Mouse (Mus musculus): Measurements from ENCODE around the gene Rgs6. TPM values are rescaled to one million over a fixed set of nuclear protein-coding genes. Genes with fewer than 3 reads are reported as not detected.

The Rgs6 gene
- polyA plus RNA-seq, 1 experiment from 2014 or later, result 1.5 TPM

GRCm38 (mm10) chr12:82699528-82699905 is 111.4 kb downstream of the Rgs6 start:
- Histone ChIP-seq H3K36me3 (ENCODE audit: control insufficient read depth, insufficient read depth, low read length) (no peaks in the 10 kb centered on the region), H3K9me3 (ENCODE audit: control insufficient read depth, low read length) (no peaks in the 10 kb centered on the region), H3K4me3 (ENCODE audit: low read depth, low read length) (no peak overlapping the region), H3K27me3 (ENCODE audit: control insufficient read depth, insufficient read depth, low read length) (no peaks in the 10 kb centered on the region), H3K4me1 (replicated peaks; ENCODE audit: control insufficient read depth, insufficient read depth) (no peaks in the 10 kb centered on the region), H3K9ac (ENCODE audit: low read length) (no peak overlapping the region), H3K4me2 (replicated peaks; ENCODE audit: low read depth) (no peak overlapping the region), H3K27ac (replicated peaks) (no peak overlapping the region)
- TF ChIP-seq EP300 (optimal IDR thresholded peaks at IDR 0.05) (no peak), CTCF (IDR thresholded peaks at IDR 0.05; ENCODE audit: low read depth) (no peak)
- no peak for ATAC-seq (ENCODE audit: low FRiP score, low TSS enrichment)
- WGBS, result 60% methylated on average over 3 of the region's 3 CpGs
- DNase-seq (ENCODE audit: low spot score), result no peak

- H3K9me3 ChIP-seq (ENCODE audit: control insufficient read depth, low read length), result no peaks in the 10 kb centered on the region
- H3K4me3 ChIP-seq (ENCODE audit: low read depth, low read length), result no peak overlapping the region
These were observed 112.1 kb downstream of the Rgs6 start for GRCm38 (mm10) chr12:82700241-82700640.

GRCm38 (mm10) chr12:82700840-82701239 is 112.7 kb downstream of the Rgs6 start:
- Histone ChIP-seq H3K4me1 (replicated peaks; ENCODE audit: control insufficient read depth, insufficient read depth) (no peaks in the 10 kb centered on the region), H3K27ac (replicated peaks) (no peak overlapping the region), H3K36me3 (ENCODE audit: control insufficient read depth, insufficient read depth, low read length) (no peaks in the 10 kb centered on the region), H3K9ac (ENCODE audit: low read length) (no peak overlapping the region), H3K4me3 (ENCODE audit: low read depth, low read length) (no peak overlapping the region), H3K27me3 (ENCODE audit: control insufficient read depth, insufficient read depth, low read length) (no peaks in the 10 kb centered on the region), H3K9me3 (ENCODE audit: control insufficient read depth, low read length) (no peaks in the 10 kb centered on the region), H3K4me2 (replicated peaks; ENCODE audit: low read depth) (no peak overlapping the region)
- 60% methylated on average over 5 of the region's 5 CpGs for WGBS
- DNase-seq (ENCODE audit: low spot score), result peak; percentile 20
- no peak for ATAC-seq (ENCODE audit: low FRiP score, low TSS enrichment)
- TF ChIP-seq CTCF (IDR thresholded peaks at IDR 0.05; ENCODE audit: low read depth) (peak; percentile 77), EP300 (optimal IDR thresholded peaks at IDR 0.05) (no peak)

More at GRCm38 (mm10) chr12:82700241-82700640, 112.1 kb downstream of the Rgs6 start:
- H3K4me1 ChIP-seq (replicated peaks; ENCODE audit: control insufficient read depth, insufficient read depth), result no peaks in the 10 kb centered on the region
- TF ChIP-seq EP300 (optimal IDR thresholded peaks at IDR 0.05), result no peak
- no peak for TF ChIP-seq CTCF (IDR thresholded peaks at IDR 0.05; ENCODE audit: low read depth)
- 71% methylated on average over 10 of the region's 10 CpGs for WGBS
- H3K27ac ChIP-seq (replicated peaks), result no peak overlapping the region
- H3K4me2 ChIP-seq (replicated peaks; ENCODE audit: low read depth), result no peak overlapping the region
- no peaks in the 10 kb centered on the region for H3K27me3 ChIP-seq (ENCODE audit: control insufficient read depth, insufficient read depth, low read length)
- DNase-seq (ENCODE audit: low spot score) (no peak), ATAC-seq (ENCODE audit: low FRiP score, low TSS enrichment) (no peak)
- H3K9ac ChIP-seq (ENCODE audit: low read length), result no peak overlapping the region
- no peaks in the 10 kb centered on the region for H3K36me3 ChIP-seq (ENCODE audit: control insufficient read depth, insufficient read depth, low read length)

GRCm38 (mm10) chr12:82701359-82701758 is 113.3 kb downstream of the Rgs6 start:
- H3K27me3 ChIP-seq (ENCODE audit: control insufficient read depth, insufficient read depth, low read length), result no peaks in the 10 kb centered on the region
- H3K4me1 ChIP-seq (replicated peaks; ENCODE audit: control insufficient read depth, insufficient read depth), result no peaks in the 10 kb centered on the region
- no peak overlapping the region for H3K9ac ChIP-seq (ENCODE audit: low read length)
- H3K36me3 ChIP-seq (ENCODE audit: control insufficient read depth, insufficient read depth, low read length), result no peaks in the 10 kb centered on the region
- WGBS, result 71% methylated on average over 7 of the region's 7 CpGs
- no peak overlapping the region for H3K4me2 ChIP-seq (replicated peaks; ENCODE audit: low read depth)
- H3K9me3 ChIP-seq (ENCODE audit: control insufficient read depth, low read length), result no peaks in the 10 kb centered on the region
- DNase-seq (ENCODE audit: low spot score) (no peak), ATAC-seq (ENCODE audit: low FRiP score, low TSS enrichment) (no peak)
- TF ChIP-seq CTCF (IDR thresholded peaks at IDR 0.05; ENCODE audit: low read depth) (no peak), EP300 (optimal IDR thresholded peaks at IDR 0.05) (no peak)
- no peak overlapping the region for H3K4me3 ChIP-seq (ENCODE audit: low read depth, low read length)
- no peak overlapping the region for H3K27ac ChIP-seq (replicated peaks)

GRCm38 (mm10) chr12:82710376-82710775 is 122.3 kb downstream of the Rgs6 start:
- no peak for DNase-seq (ENCODE audit: low spot score)
- no peaks in the 10 kb centered on the region for H3K4me1 ChIP-seq (replicated peaks; ENCODE audit: control insufficient read depth, insufficient read depth)
- H3K36me3 ChIP-seq (ENCODE audit: control insufficient read depth, insufficient read depth, low read length), result no peaks in the 10 kb centered on the region
- H3K9me3 ChIP-seq (ENCODE audit: control insufficient read depth, low read length), result no peaks in the 10 kb centered on the region
- H3K27me3 ChIP-seq (ENCODE audit: control insufficient read depth, insufficient read depth, low read length), result no peaks in the 10 kb centered on the region
- no peak overlapping the region for H3K4me2 ChIP-seq (replicated peaks; ENCODE audit: low read depth)
- no peak overlapping the region for H3K9ac ChIP-seq (ENCODE audit: low read length)
- no peak for ATAC-seq (ENCODE audit: low FRiP score, low TSS enrichment)
- H3K4me3 ChIP-seq (ENCODE audit: low read depth, low read length), result no peak overlapping the region
- no peak overlapping the region for H3K27ac ChIP-seq (replicated peaks)
- no peak for TF ChIP-seq CTCF (IDR thresholded peaks at IDR 0.05; ENCODE audit: low read depth)

GRCm38 (mm10) chr12:82714284-82714683 is 126.2 kb downstream of the Rgs6 start:
- Histone ChIP-seq H3K4me3 (ENCODE audit: low read depth, low read length) (no peak overlapping the region), H3K27me3 (ENCODE audit: control insufficient read depth, insufficient read depth, low read length) (no peaks in the 10 kb centered on the region), H3K4me2 (replicated peaks; ENCODE audit: low read depth) (no peak overlapping the region), H3K27ac (replicated peaks) (no peak overlapping the region), H3K4me1 (replicated peaks; ENCODE audit: control insufficient read depth, insufficient read depth) (no peaks in the 10 kb centered on the region), H3K36me3 (ENCODE audit: control insufficient read depth, insufficient read depth, low read length) (no peaks in the 10 kb centered on the region), H3K9me3 (ENCODE audit: control insufficient read depth, low read length) (no peaks in the 10 kb centered on the region), H3K9ac (ENCODE audit: low read length) (no peak overlapping the region)
- 57% methylated on average over 2 of the region's 2 CpGs for WGBS
- TF ChIP-seq EP300 (optimal IDR thresholded peaks at IDR 0.05) (no peak), CTCF (IDR thresholded peaks at IDR 0.05; ENCODE audit: low read depth) (no peak)
- ATAC-seq (ENCODE audit: low FRiP score, low TSS enrichment), result no peak
- DNase-seq (ENCODE audit: low spot score), result no peak

Data from stomach, postnatal 0 days (tissue).